Mouse (Mus musculus) E14TG2a.4 (cell line): ENCODE measurements around the gene D630003M21Rik.

ENCODE experiments used
- CTCF ChIP-seq: conservative IDR thresholded peaks from 2 replicates; pipeline ENCODE4 v1.5.1; 2014; ENCODE audit warnings: low read length
- NANOG ChIP-seq: IDR thresholded peaks from 2 replicates; pipeline ENCODE4 v1.6.1; 2014; ENCODE audit warnings: borderline replicate concordance, low read length, mixed read lengths

GRCm38 (mm10) chr2:158142981-158143380 is 86.0 kb downstream of the D630003M21Rik start:
- TF ChIP-seq CTCF: no peak
- TF ChIP-seq NANOG: no peak
